Mouse (Mus musculus): Measurements from ENCODE around the gene Lefty1. TPM values are rescaled to one million over a fixed set of nuclear protein-coding genes. Genes with fewer than 3 reads are reported as not detected.
"Not testable (repeated sequence)": the region's sequence is repeated elsewhere in the genome, so short reads cannot be mapped to it uniquely, and the experiment has no call there.

The Lefty1 gene
- total and polyA plus RNA-seq, 2 experiments = 1.4 to 1.8 TPM

GRCm38 (mm10) chr1:180929599-180929998, 5.2 kb upstream of the Lefty1 start:
- WGBS = 45% methylated on average over 2 of the region's 2 CpGs
- Histone ChIP-seq H3K36me3 (ENCODE audit: control insufficient read depth, insufficient read depth, low read length) (no peaks in the 10 kb centered on the region), H3K27me3 (ENCODE audit: control insufficient read depth, insufficient read depth, low read length) (no peaks in the 10 kb centered on the region), H3K79me2 (ENCODE audit: control insufficient read depth, insufficient read depth, low read length) (no peaks in the 10 kb centered on the region), H3K9ac (ENCODE audit: low read depth, low read length) (no peak overlapping the region), H3K4me1 (ENCODE audit: control insufficient read depth, insufficient read depth, low read length) (no peaks in the 10 kb centered on the region), H3K27ac (replicated peaks; ENCODE audit: insufficient read depth, low read depth, low read length) (no peak overlapping the region), H3K4me3 (ENCODE audit: insufficient read depth, low read depth, low read length) (no peak overlapping the region)
- no peak for DNase-seq (ENCODE audit: extremely low read depth, low read depth, low spot score)
- TF ChIP-seq CTCF (IDR thresholded peaks at IDR 0.05; ENCODE audit: low read depth, low read length) = no peak

- TF ChIP-seq CTCF (IDR thresholded peaks at IDR 0.05; ENCODE audit: low read depth, low read length) (no peak), POLR2A (IDR thresholded peaks at IDR 0.05; ENCODE audit: extremely low read depth, insufficient read depth, low read length) (no peak)
- H3K27ac ChIP-seq (replicated peaks; ENCODE audit: insufficient read depth, low read depth, low read length) = no peak overlapping the region
- H3K4me3 ChIP-seq (ENCODE audit: insufficient read depth, low read depth, low read length) = no peak overlapping the region
- no peak for DNase-seq (ENCODE audit: extremely low read depth, low read depth, low spot score)
- no peaks in the 10 kb centered on the region for H3K27me3 ChIP-seq (ENCODE audit: control insufficient read depth, insufficient read depth, low read length)
- no peaks in the 10 kb centered on the region for H3K79me2 ChIP-seq (ENCODE audit: control insufficient read depth, insufficient read depth, low read length)
- H3K36me3 ChIP-seq (ENCODE audit: control insufficient read depth, insufficient read depth, low read length) = no peaks in the 10 kb centered on the region
- H3K4me1 ChIP-seq (ENCODE audit: control insufficient read depth, insufficient read depth, low read length) = no peaks in the 10 kb centered on the region
- no peak overlapping the region for H3K9ac ChIP-seq (ENCODE audit: low read depth, low read length)
- 86% methylated on average over 3 of the region's 3 CpGs for WGBS
Measured at GRCm38 (mm10) chr1:180931106-180931505, 3.7 kb upstream of the Lefty1 start.

DNA sequence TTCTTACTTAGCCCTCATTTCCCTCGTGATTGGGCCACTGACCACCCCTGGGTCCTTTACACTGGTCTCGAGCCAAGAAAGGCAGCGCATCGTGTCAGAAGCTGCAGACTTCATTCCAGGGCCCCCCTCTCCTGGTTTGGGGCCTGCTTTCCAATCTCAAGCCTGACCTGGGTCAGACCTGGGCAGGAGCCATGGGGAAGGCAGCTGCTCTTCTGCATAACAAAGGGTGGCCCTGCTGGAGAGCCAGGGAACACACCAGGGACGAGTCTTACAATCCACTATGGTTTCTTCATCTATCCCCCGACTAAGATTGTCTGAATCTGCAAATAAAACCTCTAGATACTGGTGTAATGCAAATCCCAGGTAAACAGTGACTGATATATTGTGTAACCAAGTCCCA, 1.2 kb upstream of the Lefty1 start:
- H3K4me1 ChIP-seq (ENCODE audit: control insufficient read depth, insufficient read depth, low read length) = no peaks in the 10 kb centered on the region
- no peaks in the 10 kb centered on the region for H3K79me2 ChIP-seq (ENCODE audit: control insufficient read depth, insufficient read depth, low read length)
- no peak overlapping the region for H3K4me3 ChIP-seq (ENCODE audit: insufficient read depth, low read depth, low read length)
- no peak overlapping the region for H3K27ac ChIP-seq (replicated peaks; ENCODE audit: insufficient read depth, low read depth, low read length)
- peak; percentile 78 for DNase-seq (ENCODE audit: extremely low read depth, low read depth, low spot score)
- H3K9ac ChIP-seq (ENCODE audit: low read depth, low read length) = no peak overlapping the region
- no peaks in the 10 kb centered on the region for H3K36me3 ChIP-seq (ENCODE audit: control insufficient read depth, insufficient read depth, low read length)
- WGBS = 46% methylated on average over 6 of the region's 6 CpGs
- no peak for TF ChIP-seq POLR2A (IDR thresholded peaks at IDR 0.05; ENCODE audit: extremely low read depth, insufficient read depth, low read length)
- no peak for TF ChIP-seq CTCF (IDR thresholded peaks at IDR 0.05; ENCODE audit: low read depth, low read length)
- H3K27me3 ChIP-seq (ENCODE audit: control insufficient read depth, insufficient read depth, low read length) = no peaks in the 10 kb centered on the region

DNA sequence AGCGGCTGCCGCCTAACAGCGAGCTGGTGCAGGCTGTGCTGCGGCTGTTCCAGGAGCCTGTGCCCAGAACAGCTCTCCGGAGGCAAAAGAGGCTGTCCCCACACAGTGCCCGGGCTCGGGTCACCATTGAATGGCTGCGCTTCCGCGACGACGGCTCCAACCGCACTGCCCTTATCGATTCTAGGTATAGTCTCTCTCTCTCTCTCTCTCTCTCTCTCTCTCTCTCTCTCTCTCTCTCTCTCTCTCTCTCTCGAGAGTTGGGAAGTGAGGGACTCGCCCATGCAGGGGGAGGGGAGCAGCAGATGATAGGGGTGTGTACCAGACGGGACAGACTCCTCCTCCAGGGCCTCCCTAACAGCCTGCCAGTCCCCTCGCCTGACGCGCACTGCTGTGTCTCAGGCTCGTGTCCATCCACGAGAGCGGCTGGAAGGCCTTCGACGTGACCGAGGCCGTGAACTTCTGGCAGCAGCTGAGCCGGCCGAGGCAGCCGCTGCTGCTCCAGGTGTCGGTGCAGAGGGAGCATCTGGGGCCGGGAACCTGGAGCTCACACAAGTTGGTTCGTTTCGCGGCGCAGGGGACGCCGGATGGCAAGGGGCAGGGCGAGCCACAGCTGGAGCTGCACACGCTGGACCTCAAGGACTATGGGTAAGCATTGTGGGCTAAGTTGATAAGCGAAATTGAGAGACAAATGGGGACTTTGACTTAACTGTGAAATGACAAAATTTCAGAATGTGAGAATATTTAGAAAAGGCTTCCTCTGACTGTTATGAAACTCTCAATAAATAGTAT, 2.0 kb downstream of the Lefty1 start:
- not testable (repeated sequence) for H3K36me3 ChIP-seq (ENCODE audit: control insufficient read depth, insufficient read depth, low read length); H3K79me2 ChIP-seq (ENCODE audit: control insufficient read depth, insufficient read depth, low read length); H3K27me3 ChIP-seq (ENCODE audit: control insufficient read depth, insufficient read depth, low read length); H3K4me1 ChIP-seq (ENCODE audit: control insufficient read depth, insufficient read depth, low read length); H3K27ac ChIP-seq (replicated peaks; ENCODE audit: insufficient read depth, low read depth, low read length)
- 5% methylated on average over 36 of the region's 41 CpGs for WGBS
- H3K4me3 ChIP-seq (ENCODE audit: insufficient read depth, low read depth, low read length) = peak overlapping the region; percentile 62
- peak; percentile 74 for DNase-seq (ENCODE audit: extremely low read depth, low read depth, low spot score)
- H3K9ac ChIP-seq (ENCODE audit: low read depth, low read length) = peak overlapping the region; percentile 32

GRCm38 (mm10) chr1:180937631-180938030, 2.8 kb downstream of the Lefty1 start:
- not testable (repeated sequence) for H3K36me3 ChIP-seq (ENCODE audit: control insufficient read depth, insufficient read depth, low read length); DNase-seq (ENCODE audit: extremely low read depth, low read depth, low spot score); H3K27ac ChIP-seq (replicated peaks; ENCODE audit: insufficient read depth, low read depth, low read length); H3K4me3 ChIP-seq (ENCODE audit: insufficient read depth, low read depth, low read length); H3K27me3 ChIP-seq (ENCODE audit: control insufficient read depth, insufficient read depth, low read length); H3K9ac ChIP-seq (ENCODE audit: low read depth, low read length); H3K4me1 ChIP-seq (ENCODE audit: control insufficient read depth, insufficient read depth, low read length); H3K79me2 ChIP-seq (ENCODE audit: control insufficient read depth, insufficient read depth, low read length)
- WGBS = 75% methylated on average over 13 of the region's 13 CpGs

- not testable (repeated sequence) for DNase-seq (ENCODE audit: extremely low read depth, low read depth, low spot score); H3K4me1 ChIP-seq (ENCODE audit: control insufficient read depth, insufficient read depth, low read length); H3K4me3 ChIP-seq (ENCODE audit: insufficient read depth, low read depth, low read length); H3K79me2 ChIP-seq (ENCODE audit: control insufficient read depth, insufficient read depth, low read length); H3K9ac ChIP-seq (ENCODE audit: low read depth, low read length); H3K27me3 ChIP-seq (ENCODE audit: control insufficient read depth, insufficient read depth, low read length); H3K27ac ChIP-seq (replicated peaks; ENCODE audit: insufficient read depth, low read depth, low read length); H3K36me3 ChIP-seq (ENCODE audit: control insufficient read depth, insufficient read depth, low read length)
- 88% methylated on average over 2 of the region's 2 CpGs for WGBS
Measured at GRCm38 (mm10) chr1:180938781-180939180, 4.0 kb downstream of the Lefty1 start.
